Mouse (Mus musculus) inflammation-experienced regulatory T-cells (primary cell): ENCODE data around the gene Olfr399. TPM values are rescaled to one million over a fixed set of nuclear protein-coding genes. Genes with fewer than 3 reads are reported as not detected.

Experiments used
- polyA plus RNA-seq, 2 experiments: library from polyadenylated mRNA; unstranded; fragments of 100-300 nt; shearing (Covaris generic); gene quantifications; one replicate each; pipeline ENCODE4 v1.2.1; 2017

The Olfr399 gene
- polyA plus RNA-seq: not detected

GRCm38 (mm10) chr11:74056451-74056850, at the start of gene Olfr399, which contains the start of gene Olfr139:
TSS of gene Olfr399 (minus strand) at chr11:74056615.
TSS of gene Olfr139 (minus strand) at chr11:74056551.

GRCm38 (mm10) chr11:74069655-74070054, 13.2 kb upstream of the Olfr399 start, which contains the start of gene Zfp616:
TSS of gene Zfp616 (plus strand) at chr11:74069955.

Other genes with a start within 250 kb of the Olfr399 start
- under 1 TPM in 1 of 2 experiments, not detected in 1; 0.08 TPM for gene Olfr392, start 239.6 kb downstream of the Olfr399 start, polyA plus RNA-seq
- gene Olfr393, start 205.2 kb downstream of the Olfr399 start, polyA plus RNA-seq: under 1 TPM; 0.11 to 0.22 TPM
- not detected for gene Olfr394, start 165.8 kb downstream of the Olfr399 start, polyA plus RNA-seq
- not detected for gene Olfr395, start 147.3 kb downstream of the Olfr399 start, polyA plus RNA-seq
- gene Olfr23, start 119.9 kb downstream of the Olfr399 start, polyA plus RNA-seq: 1 to 10 TPM in 1 of 2 experiments, under 1 TPM in 1; 0.96 to 1.5 TPM
- gene Olfr397, start 95.8 kb downstream of the Olfr399 start, polyA plus RNA-seq: not detected
- gene Olfr398, start 66.2 kb downstream of the Olfr399 start, polyA plus RNA-seq: under 1 TPM; 0.28 to 0.37 TPM
- gene Olfr139, start 64 bp downstream of the Olfr399 start, polyA plus RNA-seq: not detected
- under 1 TPM in 1 of 2 experiments, not detected in 1; 0.21 TPM for gene Zfp616, start 13.3 kb upstream of the Olfr399 start, polyA plus RNA-seq
- not detected for gene Olfr401, start 57.1 kb upstream of the Olfr399 start, polyA plus RNA-seq
- not detected for gene Olfr402, start 96.9 kb upstream of the Olfr399 start, polyA plus RNA-seq
- not detected for gene Olfr403, start 129.6 kb upstream of the Olfr399 start, polyA plus RNA-seq
- gene Olfr43, start 154.8 kb upstream of the Olfr399 start, polyA plus RNA-seq: 1 to 10 TPM in 1 of 2 experiments, under 1 TPM in 1; 0.23 to 3.4 TPM
- under 1 TPM in 1 of 2 experiments, not detected in 1; 0.64 TPM for gene Olfr406, start 203.2 kb upstream of the Olfr399 start, polyA plus RNA-seq
- under 1 TPM; 0.10 to 0.28 TPM for gene Olfr59, start 227.1 kb upstream of the Olfr399 start, polyA plus RNA-seq